Mouse (Mus musculus): ENCODE measurements at regions not wholly inside any gene's neighbourhood (a gene's known extent, or its start where the extent isn't known, plus 50 kb on each side); places are given as distances from the start of the nearest gene placed in this dataset.

DNA sequence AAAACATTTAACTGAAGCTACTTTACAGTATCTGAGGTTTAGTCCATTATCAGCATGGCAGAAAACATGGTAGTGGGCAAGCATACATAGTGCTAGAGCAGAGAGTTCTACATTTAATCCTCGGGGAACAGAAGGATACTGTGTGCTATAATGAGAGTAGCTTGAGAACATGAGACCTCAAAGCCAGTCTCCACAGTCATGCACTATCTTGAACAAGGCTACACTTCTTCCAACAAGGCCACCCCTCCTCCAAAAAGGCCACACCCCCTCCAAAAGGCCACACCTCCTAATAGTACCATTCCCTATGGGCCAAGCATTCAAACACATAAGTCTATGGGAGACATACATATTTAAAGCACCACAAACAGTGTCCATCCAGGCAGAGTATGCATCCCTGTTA lies 127.3 kb downstream of the Tfap2b start:
- no peak for TF ChIP-seq CTCF (conservative IDR thresholded peaks at IDR 0.05; ENCODE audit: low read length)
- TF ChIP-seq POU5F1 (IDR thresholded peaks at IDR 0.05; ENCODE audit: borderline replicate concordance, low read length) = no peak
- TF ChIP-seq NANOG (IDR thresholded peaks at IDR 0.05; ENCODE audit: borderline replicate concordance, low read length) = no peak
